Mouse (Mus musculus) layer of hippocampus, adult 9-11 months (tissue): ENCODE data around the gene Ccnd3.

Experiments
- DNase-seq: peaks from one replicate; pipeline ENCODE4 v3.0.0; 2022

Gene Ccnd3

GRCm38 (mm10) chr17:47504941-47505346 lies at the start of gene Ccnd3:
Gene Ccnd3 (plus strand): TSS chr17:47505051.
- peak; percentile 84 for DNase-seq

GRCm38 (mm10) chr17:47458310-47458709 lies 46.5 kb upstream of the Ccnd3 start:
- no peak for DNase-seq

- no peak for DNase-seq
These were observed 45.9 kb upstream of the Ccnd3 start for GRCm38 (mm10) chr17:47458936-47459335.

GRCm38 (mm10) chr17:47459341-47459919 lies 45.4 kb upstream of the Ccnd3 start:
- no peak for DNase-seq

- no peak for DNase-seq
These were observed 43.2 kb upstream of the Ccnd3 start for GRCm38 (mm10) chr17:47461688-47462087.

GRCm38 (mm10) chr17:47462209-47462608 lies 42.6 kb upstream of the Ccnd3 start:
- no peak for DNase-seq

GRCm38 (mm10) chr17:47462728-47463388 lies 42.0 kb upstream of the Ccnd3 start:
- no peak for DNase-seq

- DNase-seq = no peak
These were observed 40.4 kb upstream of the Ccnd3 start for GRCm38 (mm10) chr17:47464248-47464965.

- DNase-seq = no peak
These were observed 39.8 kb upstream of the Ccnd3 start for GRCm38 (mm10) chr17:47465016-47465415.

- no peak for DNase-seq
These were observed 38.6 kb upstream of the Ccnd3 start for GRCm38 (mm10) chr17:47466284-47466683.

GRCm38 (mm10) chr17:47467659-47468058 lies 37.2 kb upstream of the Ccnd3 start:
- DNase-seq = no peak

- no peak for DNase-seq
These were observed 36.8 kb upstream of the Ccnd3 start for GRCm38 (mm10) chr17:47468063-47468462.

- no peak for DNase-seq
These were observed 36.4 kb upstream of the Ccnd3 start for GRCm38 (mm10) chr17:47468466-47468865.

GRCm38 (mm10) chr17:47469642-47470041 lies 35.2 kb upstream of the Ccnd3 start:
- DNase-seq = no peak

GRCm38 (mm10) chr17:47470121-47470520 lies 34.7 kb upstream of the Ccnd3 start:
- DNase-seq = no peak

- peak; percentile 33 for DNase-seq
These were observed 34.2 kb upstream of the Ccnd3 start for GRCm38 (mm10) chr17:47470686-47471085.

- no peak for DNase-seq
These were observed 32.2 kb upstream of the Ccnd3 start for GRCm38 (mm10) chr17:47472435-47473350.

- DNase-seq = no peak
These were observed 31.3 kb upstream of the Ccnd3 start for GRCm38 (mm10) chr17:47473434-47473974.

- no peak for DNase-seq
These were observed 30.6 kb upstream of the Ccnd3 start for GRCm38 (mm10) chr17:47474250-47474649.

GRCm38 (mm10) chr17:47475181-47475580 lies 29.7 kb upstream of the Ccnd3 start:
- DNase-seq = no peak

- no peak for DNase-seq
These were observed 29.1 kb upstream of the Ccnd3 start for GRCm38 (mm10) chr17:47475714-47476113.

- DNase-seq = no peak
These were observed 25.0 kb upstream of the Ccnd3 start for GRCm38 (mm10) chr17:47479887-47480286.

GRCm38 (mm10) chr17:47482401-47482800 lies 22.4 kb upstream of the Ccnd3 start:
- DNase-seq = no peak
